Mouse (Mus musculus) lung, embryonic 15.5 days (tissue): ENCODE measurements around the gene Slc1a2. TPM values are rescaled to one million over a fixed set of nuclear protein-coding genes. Genes with fewer than 3 reads are reported as not detected.
A peak's percentile ranks its signal among the peaks of the same experiment; 100 is the strongest.

ENCODE experiments used
- ATAC-seq: fragments of 200-750 bp; cut with Nextera tagmentation; 2 replicates; pipeline ENCODE4 v1.8.0; 2017; ENCODE audit warnings: moderate number of reproducible peaks, borderline replicate concordance; ENCODE audit not compliant: low FRiP score, low TSS enrichment; ENCODE audit errors: extremely low read depth
- H3K27ac ChIP-seq: fragments of 300-500 bp; sonication (generic); 2 replicates; pipeline ENCODE4 v1.5.1; 2015; ENCODE audit warnings: moderate library complexity, mild to moderate bottlenecking, inconsistent platforms
- H3K27me3 ChIP-seq: fragments of 300-500 bp; sonication (generic); 2 replicates; pipeline ENCODE4 v1.6.1; 2015; ENCODE audit warnings: inconsistent platforms
- H3K36me3 ChIP-seq: fragments of 300-500 bp; sonication (generic); 2 replicates; pipeline ENCODE4 v1.6.1; 2015; ENCODE audit warnings: inconsistent platforms
- H3K4me1 ChIP-seq: fragments of 300-500 bp; sonication (generic); 2 replicates; pipeline ENCODE4 v1.6.1; 2015; ENCODE audit warnings: inconsistent platforms
- H3K4me2 ChIP-seq: fragments of 300-500 bp; sonication (generic); 2 replicates; pipeline ENCODE4 v1.6.1; 2015; ENCODE audit warnings: inconsistent platforms, mild to moderate bottlenecking, moderate library complexity
- H3K4me3 ChIP-seq: fragments of 300-500 bp; sonication (generic); 2 replicates; pipeline ENCODE4 v1.5.1; 2015; ENCODE audit warnings: mild to moderate bottlenecking, inconsistent platforms
- H3K9ac ChIP-seq: fragments of 300-500 bp; sonication (generic); 2 replicates; pipeline ENCODE4 v1.6.1; 2015; ENCODE audit warnings: inconsistent platforms
- H3K9me3 ChIP-seq: fragments of 300-500 bp; sonication (generic); 2 replicates; pipeline ENCODE4 v1.6.1; 2016; ENCODE audit warnings: inconsistent platforms
- WGBS: fragments of 180-500 bp; shearing (Covaris S2); methylation state at CpG from one replicate; pipeline ENCODE4 v1.1.7; 2015; 5-methylcytosine and 5-hydroxymethylcytosine counted together
- polyA plus RNA-seq: library from polyadenylated mRNA; unstranded; fragments of >200 nt; fragmentation: Nextera tagmentation; extraction: Ambion mirVana; gene quantifications from 2 replicates; pipeline ENCODE4 v1.2.1, GENCODE M21; 2015

The Slc1a2 gene
- polyA plus RNA-seq, 1 experiment from 2014 or later: 0.51 TPM

- H3K4me2 ChIP-seq: no peak overlapping the region
- H3K27ac ChIP-seq: no peak overlapping the region
- WGBS: 80% methylated on average over 1 of the region's 1 CpGs
- H3K9ac ChIP-seq: no peak overlapping the region
- no peaks in the 10 kb centered on the region for H3K4me1 ChIP-seq
- H3K27me3 ChIP-seq: no peaks in the 10 kb centered on the region
- no peak for ATAC-seq
- no peak overlapping the region for H3K4me3 ChIP-seq
- H3K36me3 ChIP-seq: no peaks in the 10 kb centered on the region
- H3K9me3 ChIP-seq: no peaks in the 10 kb centered on the region
Measured at GRCm38 (mm10) chr2:102771304-102771703, 112.8 kb downstream of the Slc1a2 start.

- H3K9ac ChIP-seq: no peak overlapping the region
- no peaks in the 10 kb centered on the region for H3K9me3 ChIP-seq
- 80% methylated on average over 5 of the region's 5 CpGs for WGBS
- H3K27me3 ChIP-seq: no peaks in the 10 kb centered on the region
- no peak overlapping the region for H3K4me3 ChIP-seq
- H3K4me2 ChIP-seq: no peak overlapping the region
- no peak for ATAC-seq
- no peak overlapping the region for H3K27ac ChIP-seq
- H3K4me1 ChIP-seq: no peaks in the 10 kb centered on the region
- H3K36me3 ChIP-seq: no peaks in the 10 kb centered on the region
Measured at GRCm38 (mm10) chr2:102772276-102772675, 113.8 kb downstream of the Slc1a2 start.

- no peak overlapping the region for H3K4me2 ChIP-seq
- H3K9ac ChIP-seq: no peak overlapping the region
- no peaks in the 10 kb centered on the region for H3K4me1 ChIP-seq
- H3K27ac ChIP-seq: no peak overlapping the region
- H3K36me3 ChIP-seq: no peaks in the 10 kb centered on the region
- 48% methylated on average over 4 of the region's 4 CpGs for WGBS
- no peaks in the 10 kb centered on the region for H3K27me3 ChIP-seq
- no peak overlapping the region for H3K4me3 ChIP-seq
- ATAC-seq: no peak
- no peaks in the 10 kb centered on the region for H3K9me3 ChIP-seq
Measured at GRCm38 (mm10) chr2:102774700-102775099, 116.2 kb downstream of the Slc1a2 start.

- Histone ChIP-seq H3K36me3 (no peaks in the 10 kb centered on the region), H3K9me3 (no peaks in the 10 kb centered on the region), H3K27me3 (no peaks in the 10 kb centered on the region), H3K27ac (no peak overlapping the region), H3K4me1 (no peaks in the 10 kb centered on the region), H3K4me3 (no peak overlapping the region), H3K9ac (no peak overlapping the region), H3K4me2 (no peak overlapping the region)
- no peak for ATAC-seq
- 72% methylated on average over 1 of the region's 1 CpGs for WGBS
Measured at GRCm38 (mm10) chr2:102775561-102775960, 117.1 kb downstream of the Slc1a2 start.

- no peak overlapping the region for H3K27ac ChIP-seq
- no peak overlapping the region for H3K4me3 ChIP-seq
- H3K4me1 ChIP-seq: no peaks in the 10 kb centered on the region
- H3K9ac ChIP-seq: no peak overlapping the region
- no peaks in the 10 kb centered on the region for H3K36me3 ChIP-seq
- no peak overlapping the region for H3K4me2 ChIP-seq
- no peaks in the 10 kb centered on the region for H3K27me3 ChIP-seq
- no peaks in the 10 kb centered on the region for H3K9me3 ChIP-seq
- ATAC-seq: no peak
- 74% methylated on average over 3 of the region's 3 CpGs for WGBS
Measured at GRCm38 (mm10) chr2:102778208-102778607, 119.7 kb downstream of the Slc1a2 start.

- no peaks in the 10 kb centered on the region for H3K36me3 ChIP-seq
- H3K27me3 ChIP-seq: no peaks in the 10 kb centered on the region
- H3K27ac ChIP-seq: no peak overlapping the region
- H3K9me3 ChIP-seq: no peaks in the 10 kb centered on the region
- no peak for ATAC-seq
- H3K4me1 ChIP-seq: no peaks in the 10 kb centered on the region
- no peak overlapping the region for H3K4me3 ChIP-seq
- H3K4me2 ChIP-seq: no peak overlapping the region
- H3K9ac ChIP-seq: no peak overlapping the region
- WGBS: 59% methylated on average over 7 of the region's 7 CpGs
Measured at GRCm38 (mm10) chr2:102782751-102783150, 124.3 kb downstream of the Slc1a2 start.

GRCm38 (mm10) chr2:102785696-102786095, 127.2 kb downstream of the Slc1a2 start:
- 46% methylated on average over 4 of the region's 4 CpGs for WGBS
- Histone ChIP-seq H3K4me3 (no peak overlapping the region), H3K9me3 (no peaks in the 10 kb centered on the region), H3K27ac (no peak overlapping the region), H3K4me2 (no peak overlapping the region), H3K4me1 (no peaks in the 10 kb centered on the region), H3K27me3 (no peaks in the 10 kb centered on the region), H3K9ac (no peak overlapping the region), H3K36me3 (no peaks in the 10 kb centered on the region)
- ATAC-seq: no peak

GRCm38 (mm10) chr2:102791641-102792040, 133.2 kb downstream of the Slc1a2 start:
- Histone ChIP-seq H3K4me3 (no peak overlapping the region), H3K27ac (no peak overlapping the region), H3K4me1 (no peaks in the 10 kb centered on the region), H3K36me3 (no peaks in the 10 kb centered on the region), H3K27me3 (no peaks in the 10 kb centered on the region), H3K9me3 (no peaks in the 10 kb centered on the region), H3K4me2 (no peak overlapping the region), H3K9ac (no peak overlapping the region)
- WGBS: 75% methylated on average over 2 of the region's 2 CpGs
- no peak for ATAC-seq

- Histone ChIP-seq H3K4me1 (no peaks in the 10 kb centered on the region), H3K27ac (no peak overlapping the region), H3K27me3 (no peaks in the 10 kb centered on the region), H3K4me2 (no peak overlapping the region), H3K4me3 (no peak overlapping the region), H3K9ac (no peak overlapping the region), H3K9me3 (no peaks in the 10 kb centered on the region), H3K36me3 (no peaks in the 10 kb centered on the region)
- 88% methylated on average over 6 of the region's 6 CpGs for WGBS
- no peak for ATAC-seq
Measured at GRCm38 (mm10) chr2:102792804-102793203, 134.3 kb downstream of the Slc1a2 start.

- Histone ChIP-seq H3K27ac (no peak overlapping the region), H3K9ac (no peak overlapping the region), H3K27me3 (no peaks in the 10 kb centered on the region), H3K4me3 (no peak overlapping the region), H3K4me2 (no peak overlapping the region), H3K9me3 (no peaks in the 10 kb centered on the region), H3K4me1 (no peaks in the 10 kb centered on the region), H3K36me3 (no peaks in the 10 kb centered on the region)
- no peak for ATAC-seq
- WGBS: 91% methylated on average over 3 of the region's 3 CpGs
Measured at GRCm38 (mm10) chr2:102795034-102795433, 136.6 kb downstream of the Slc1a2 start.

GRCm38 (mm10) chr2:102798149-102798548, 139.7 kb downstream of the Slc1a2 start:
- Histone ChIP-seq H3K9me3 (no peaks in the 10 kb centered on the region), H3K9ac (no peak overlapping the region), H3K27ac (peak overlapping the region; percentile 34; the same call in 1 of the 2 replicates), H3K4me3 (no peak overlapping the region), H3K4me2 (no peak overlapping the region), H3K4me1 (no peaks in the 10 kb centered on the region), H3K36me3 (no peaks in the 10 kb centered on the region), H3K27me3 (no peaks in the 10 kb centered on the region)
- no peak for ATAC-seq
- WGBS: 53% methylated on average over 2 of the region's 2 CpGs

GRCm38 (mm10) chr2:102801899-102802298, 143.4 kb downstream of the Slc1a2 start:
- 86% methylated on average over 1 of the region's 1 CpGs for WGBS
- H3K4me2 ChIP-seq: no peak overlapping the region
- H3K4me1 ChIP-seq: peaks cover 11% of the 10 kb centered on the region; the same call in 1 of the 2 replicates
- H3K27me3 ChIP-seq: no peaks in the 10 kb centered on the region
- no peak overlapping the region for H3K4me3 ChIP-seq
- no peak overlapping the region for H3K27ac ChIP-seq
- no peaks in the 10 kb centered on the region for H3K9me3 ChIP-seq
- ATAC-seq: no peak
- no peaks in the 10 kb centered on the region for H3K36me3 ChIP-seq
- no peak overlapping the region for H3K9ac ChIP-seq

GRCm38 (mm10) chr2:102804109-102804508, 145.7 kb downstream of the Slc1a2 start:
- 34% methylated on average over 2 of the region's 2 CpGs for WGBS
- ATAC-seq: no peak

More at GRCm38 (mm10) chr2:102804109-102804508, 145.7 kb downstream of the Slc1a2 start:
- Histone ChIP-seq H3K27ac (no peak overlapping the region), H3K9me3 (no peaks in the 10 kb centered on the region), H3K4me1 (peaks cover 11% of the 10 kb centered on the region; the same call in 1 of the 2 replicates), H3K36me3 (no peaks in the 10 kb centered on the region), H3K9ac (no peak overlapping the region), H3K4me3 (no peak overlapping the region), H3K4me2 (no peak overlapping the region), H3K27me3 (no peaks in the 10 kb centered on the region)
